Mouse (Mus musculus): ENCODE measurements around the gene Stard3nl.

DNA sequence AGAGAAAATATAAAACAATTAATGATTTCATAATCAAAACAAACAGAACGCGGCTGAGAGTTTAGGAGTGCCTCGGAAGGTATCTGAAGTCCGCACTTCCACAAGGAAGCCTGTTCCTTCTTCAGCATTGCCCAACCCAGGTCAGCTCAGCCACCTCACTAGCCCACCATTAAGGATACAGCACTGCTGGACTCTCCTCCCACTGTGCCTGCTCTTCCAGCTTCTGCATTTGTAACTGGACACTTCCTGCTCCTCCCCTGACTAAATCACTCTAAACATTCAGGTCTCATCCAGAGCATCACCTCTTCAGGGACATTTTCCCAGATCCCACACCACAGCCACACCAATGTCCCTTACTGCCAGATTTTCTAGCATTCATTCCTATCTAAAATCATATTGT is 1.4 kb downstream of the Stard3nl start:
- TF ChIP-seq ZC3H11A (IDR thresholded peaks at IDR 0.05; ENCODE audit: low read depth, low read length) (no peak), HCFC1 (IDR thresholded peaks at IDR 0.05; ENCODE audit: low read depth, low read length) (no peak), CTCF (conservative IDR thresholded peaks at IDR 0.05 in 1 of 2, IDR thresholded peaks at IDR 0.05 in 1 of 2; ENCODE audit: low read depth in 2 of 2, low read length in 2 of 2) (no peak)
